Comparison of ENCODE assay signal across 9 mouse cellular contexts in genomic region chr1:88424602-88425252, GRCm38 (mm10). TPM values are rescaled to one million over a fixed set of nuclear protein-coding genes. Genes with fewer than 3 reads are reported as not detected.
A peak's percentile ranks its signal among the peaks of the same experiment; 100 is the strongest.
DNase-seq lines count a peak whose midpoint lies in the region; ATAC-seq and TF ChIP-seq lines count a peak whose summit lies in the region.
"Had no signal": no experiment of that assay in that cellular context is flagged by ENCODE, and none has a peak within 500 bp of the region (broad histone marks: within the 10 kb centered on the region; RNA-seq: fewer than 3 reads in every experiment).

No protein-coding gene starts in this region.

- no peak for TF ChIP-seq EP300 in CH12.LX (IDR thresholded peaks at IDR 0.05; ENCODE audit: low read length)
- TF ChIP-seq EP300 in heart, postnatal 0 days (IDR thresholded peaks at IDR 0.05; ENCODE audit: low read depth) = no peak

- H3K27ac ChIP-seq in CH12.LX (ENCODE audit: insufficient read depth, low read depth) = no peak overlapping the region
- no peak overlapping the region for H3K27ac ChIP-seq in bone marrow macrophage, adult 2 months (ENCODE audit: insufficient read depth, low read depth, low read length)
- H3K27ac ChIP-seq in heart, postnatal 0 days (ENCODE audit: low read depth) = no peak overlapping the region
- H3K27ac ChIP-seq in lung, embryonic 14.5 days (ENCODE audit: low read depth) = no peak overlapping the region

- in situ Hi-C loops in CH12.LX (cut with MboI; ENCODE audit: low pct_ligation_motif_present, low pct_unique_long_range_greater_than_20kb, low sequenced_read_pairs) = loop anchor here (10.0 kb wide), 1 partner anchor 280 kb away; the partner anchor contains the start of gene Arl4c

- WGBS in heart, postnatal 0 days = 21% methylated on average over 8 of the region's 8 CpGs
- WGBS in large intestine, adult 2 months = 21% methylated on average over 8 of the region's 8 CpGs
- WGBS in lung, embryonic 14.5 days = 25% methylated on average over 8 of the region's 8 CpGs

- H3K4me2 ChIP-seq in CH12.LX (ENCODE audit: insufficient read depth, low read depth, poor library complexity, severe bottlenecking) = no peak overlapping the region
- no peak overlapping the region for H3K4me2 ChIP-seq in heart, postnatal 0 days (ENCODE audit: low read depth, low read length)
- H3K4me2 ChIP-seq in lung, embryonic 14.5 days = no peak overlapping the region

- H3K9me3 ChIP-seq in CH12.LX (replicated peaks; ENCODE audit: low read length) = peaks cover 27% of the 10 kb centered on the region
- H3K9me3 ChIP-seq in heart, postnatal 0 days (replicated peaks; ENCODE audit: control insufficient read depth, low read length) = no peaks in the 10 kb centered on the region
- no peaks in the 10 kb centered on the region for H3K9me3 ChIP-seq in lung, embryonic 14.5 days (ENCODE audit: low read depth, low read length)

- H3K9ac ChIP-seq in CH12.LX (ENCODE audit: insufficient read depth, low read depth) = no peak overlapping the region
- no peak overlapping the region for H3K9ac ChIP-seq in heart, postnatal 0 days (replicated peaks; ENCODE audit: low read depth, low read length)
- no peak overlapping the region for H3K9ac ChIP-seq in lung, embryonic 14.5 days

- H3K4me1 ChIP-seq in CH12.LX (ENCODE audit: control insufficient read depth in 1 of 2, insufficient read depth in 2 of 2) = no peaks in the 10 kb centered on the region
- no peaks in the 10 kb centered on the region for H3K4me1 ChIP-seq in bone marrow macrophage, adult 2 months (ENCODE audit: control insufficient read depth, insufficient read depth, low read length)
- H3K4me1 ChIP-seq in heart, postnatal 0 days (ENCODE audit: control insufficient read depth, insufficient read depth) = no peaks in the 10 kb centered on the region
- no peaks in the 10 kb centered on the region for H3K4me1 ChIP-seq in lung, embryonic 14.5 days (ENCODE audit: insufficient read depth)

- peak; percentile 59 for DNase-seq in CH12.LX (ENCODE audit: extremely low read depth)
- DNase-seq in heart, postnatal 0 days (ENCODE audit: low spot score) = peak; percentile 53
- DNase-seq in large intestine, adult 2 months (ENCODE audit: low read depth, low spot score) = peak; percentile 55
- peak; percentile 88 for DNase-seq in lung, embryonic 14.5 days
- peak; percentile 35 for DNase-seq in ovary, adult 18-20 months (ENCODE audit: low spot score)
- DNase-seq in thymus, adult 18-20 months = peak; percentile 30 to 39

- TF ChIP-seq POLR2A in CH12.LX (IDR thresholded peaks at IDR 0.05; ENCODE audit: low read depth, low read length) = no peak
- TF ChIP-seq POLR2A in bone marrow macrophage, adult 2 months (IDR thresholded peaks at IDR 0.05; ENCODE audit: borderline replicate concordance, low read depth, low read length) = no peak

- H3K4me3 ChIP-seq in CH12.LX (replicated peaks in 1 of 3; ENCODE audit: low read depth in 2 of 3, low read length in 2 of 3, poor library complexity in 1 of 3) = no peak overlapping the region
- no peak overlapping the region for H3K4me3 ChIP-seq in bone marrow macrophage, adult 2 months (ENCODE audit: insufficient read depth, low read length)
- H3K4me3 ChIP-seq in heart, postnatal 0 days (ENCODE audit: low read depth, low read length) = no peak overlapping the region
- no peak overlapping the region for H3K4me3 ChIP-seq in lung, embryonic 14.5 days (ENCODE audit: low read depth, low read length)

- dilution Hi-C loops in CH12.LX (cut with MboI; ENCODE audit: extremely low pct_ligation_motif_present, extremely low pct_unique_long_range_greater_than_20kb, low sequenced_read_pairs) = no loop called here

- H3K27me3 ChIP-seq in CH12.LX (replicated peaks) = no peaks in the 10 kb centered on the region
- no peaks in the 10 kb centered on the region for H3K27me3 ChIP-seq in heart, postnatal 0 days (ENCODE audit: control insufficient read depth, insufficient read depth, low read length)
- no peaks in the 10 kb centered on the region for H3K27me3 ChIP-seq in lung, embryonic 14.5 days (ENCODE audit: insufficient read depth, low read length)

- no peaks in the 10 kb centered on the region for H3K36me3 ChIP-seq in CH12.LX (replicated peaks in 1 of 2; ENCODE audit: control insufficient read depth in 1 of 2, insufficient read depth in 1 of 2, low read length in 1 of 2)
- no peaks in the 10 kb centered on the region for H3K36me3 ChIP-seq in heart, postnatal 0 days (replicated peaks; ENCODE audit: control insufficient read depth, insufficient read depth, low read length)
- no peaks in the 10 kb centered on the region for H3K36me3 ChIP-seq in lung, embryonic 14.5 days (ENCODE audit: insufficient read depth)

- H3K79me2 ChIP-seq in CH12.LX (replicated peaks; ENCODE audit: control insufficient read depth, extremely low read depth, insufficient read depth, poor library complexity, severe bottlenecking) = no peaks in the 10 kb centered on the region

- peak; percentile 64 to 83 for TF ChIP-seq CTCF in CH12.LX (conservative IDR thresholded peaks at IDR 0.05 in 1 of 2, IDR thresholded peaks at IDR 0.05 in 1 of 2; ENCODE audit: low read depth in 2 of 2, low read length in 2 of 2)
- TF ChIP-seq CTCF in bone marrow macrophage, adult 2 months (IDR thresholded peaks at IDR 0.05; ENCODE audit: low read depth, low read length) = peak; percentile 88
- peak; percentile 98 for TF ChIP-seq CTCF in heart, postnatal 0 days (IDR thresholded peaks at IDR 0.05; ENCODE audit: low read depth)
- TF ChIP-seq CTCF in lung, embryonic 14.5 days (IDR thresholded peaks at IDR 0.05; ENCODE audit: low read depth) = peak; percentile 98

- TF ChIP-seq RAD21 in CH12.LX (IDR thresholded peaks at IDR 0.05; ENCODE audit: low read depth, low read length) = peak; percentile 85

- peak; percentile 77 for ATAC-seq in erythroblast, adult 5-6 weeks (replicated peaks; ENCODE audit: low FRiP score, poor library complexity, severe bottlenecking)
- ATAC-seq in heart, postnatal 0 days (ENCODE audit: insufficient read depth, low read depth) = no peak
- ATAC-seq in lung, embryonic 14.5 days (ENCODE audit: insufficient read depth) = peak; percentile 45; the same call in 1 of the 2 replicates

TF ChIP-seq in CH12.LX, 34 proteins besides CTCF, POLR2A, EP300 and RAD21:
- no peak for TF ChIP-seq PAX5 (IDR thresholded peaks at IDR 0.05; ENCODE audit: low read length)
- peak; percentile 31; the same call in 1 of the 2 replicates for TF ChIP-seq NELFE (IDR thresholded peaks at IDR 0.05; ENCODE audit: low read depth, low read length)
- peak; percentile 73 for TF ChIP-seq SMC3 (IDR thresholded peaks at IDR 0.05; ENCODE audit: low read depth, low read length)
- TF ChIP-seq MEF2A (IDR thresholded peaks at IDR 0.05; ENCODE audit: borderline replicate concordance, low read depth, low read length) = no peak

RNA-seq across cellular contexts. Expression of gene Spp2, which starts 18.0 kb away (rescaled TPM):
- total RNA-seq in CH12.LX (2012; rRNA removed) (not detected in 2 replicates), CH12.LX (2014; rRNA removed) (not detected in 2 replicates)
- polyA plus RNA-seq in CH12.LX (2012; ENCODE audit: insufficient read length, low read depth) = not detected in 2 replicates
- not detected in 2 replicates for polyA plus RNA-seq in bone marrow macrophage, adult 2 months (2012; ENCODE audit: insufficient read depth, insufficient read length, missing spikeins)
- total RNA-seq in erythroblast, adult 5-6 weeks (2015; ENCODE audit: low replicate concordance) = not detected in 2 replicates
- total RNA-seq in erythroblast, adult 5-6 weeks (2017; ENCODE audit: low replicate concordance) = not detected in 2 replicates
- 0.50 TPM in 1 of 2 replicates, not detected in the other for total RNA-seq in heart, postnatal 0 days (2014; rRNA removed; ENCODE audit: low replicate concordance)
- 0.16 TPM in 1 of 2 replicates, not detected in the other for polyA plus RNA-seq in heart, postnatal 0 days (2015; fragmentation: Nextera tagmentation; extraction: Ambion mirVana)
- 0.09 TPM in 1 of 2 replicates, not detected in the other for polyA plus RNA-seq in large intestine, adult 2 months (2012; rRNA removed)
- 0.37 TPM in 1 of 2 replicates, not detected in the other for polyA plus RNA-seq in lung, embryonic 14.5 days (2014; fragmentation: Nextera tagmentation; extraction: Ambion mirVana)
- polyA plus RNA-seq: gonadal fat pad, adult 2 months had no signal

Comparison
In these comparisons a context has a peak if more than half of its experiments do, and no peak if none do; other contexts are left out.
1. DNase-seq: peak in every context shown above with its lines; median percentile 88 in lung, embryonic 14.5 days; 59 in CH12.LX; 55 in large intestine, adult 2 months; 53 in heart, postnatal 0 days; 35 in ovary, adult 18-20 months; 34 in thymus, adult 18-20 months.